Mouse (Mus musculus) embryonic facial prominence, embryonic 15.5 days (tissue): ENCODE results near the gene Ssbp4. TPM values are rescaled to one million over a fixed set of nuclear protein-coding genes. Genes with fewer than 3 reads are reported as not detected.
A peak's percentile ranks its signal among the peaks of the same experiment; 100 is the strongest.
"Not testable (repeated sequence)": the region's sequence is repeated elsewhere in the genome, so short reads cannot be mapped to it uniquely, and the experiment has no call there.

Experiments
- ATAC-seq: fragments of 200-750 bp; cut with Nextera tagmentation; 2 replicates; pipeline ENCODE4 v1.8.0; 2017; ENCODE audit warnings: low read depth, moderate TSS enrichment; ENCODE audit not compliant: insufficient number of reproducible peaks, low FRiP score, low TSS enrichment
- H3K27ac ChIP-seq: fragments of 300-500 bp; sonication (generic); replicated peaks from 2 replicates; pipeline ENCODE4 v1.5.1; 2015; ENCODE audit warnings: mild to moderate bottlenecking, inconsistent platforms
- H3K27me3 ChIP-seq: fragments of 300-500 bp; sonication (generic); 2 replicates; pipeline ENCODE4 v1.6.1; 2015; ENCODE audit warnings: inconsistent platforms
- H3K36me3 ChIP-seq: fragments of 300-500 bp; sonication (generic); 2 replicates; pipeline ENCODE4 v1.6.1; 2015; ENCODE audit warnings: mild to moderate bottlenecking, inconsistent platforms
- H3K4me1 ChIP-seq: fragments of 300-500 bp; sonication (generic); 2 replicates; pipeline ENCODE4 v1.6.1; 2015; ENCODE audit warnings: inconsistent platforms
- H3K4me2 ChIP-seq: fragments of 300-500 bp; sonication (generic); replicated peaks from 2 replicates; pipeline ENCODE4 v1.6.1; 2015; ENCODE audit warnings: mild to moderate bottlenecking, inconsistent platforms
- H3K4me3 ChIP-seq: fragments of 300-500 bp; sonication (generic); replicated peaks from 2 replicates; pipeline ENCODE4 v1.5.1; 2015; ENCODE audit warnings: mild to moderate bottlenecking, inconsistent platforms
- H3K9ac ChIP-seq: fragments of 300-500 bp; sonication (generic); 2 replicates; pipeline ENCODE4 v1.6.1; 2015; ENCODE audit warnings: inconsistent platforms
- H3K9me3 ChIP-seq: fragments of 300-500 bp; sonication (generic); replicated peaks from 2 replicates; pipeline ENCODE4 v1.6.1; 2016; ENCODE audit warnings: inconsistent platforms
- WGBS: fragments of 180-500 bp; shearing (Covaris S2); methylation state at CpG from one replicate; pipeline ENCODE4 v1.1.7; 2015; 5-methylcytosine and 5-hydroxymethylcytosine counted together
- polyA plus RNA-seq: library from polyadenylated mRNA; unstranded; fragments of >200 nt; fragmentation: Nextera tagmentation; extraction: Ambion mirVana; gene quantifications from 2 replicates; pipeline ENCODE4 v1.2.1, GENCODE M21; 2015

Ssbp4 gene
- polyA plus RNA-seq, 1 experiment from 2014 or later: 127 TPM

DNA sequence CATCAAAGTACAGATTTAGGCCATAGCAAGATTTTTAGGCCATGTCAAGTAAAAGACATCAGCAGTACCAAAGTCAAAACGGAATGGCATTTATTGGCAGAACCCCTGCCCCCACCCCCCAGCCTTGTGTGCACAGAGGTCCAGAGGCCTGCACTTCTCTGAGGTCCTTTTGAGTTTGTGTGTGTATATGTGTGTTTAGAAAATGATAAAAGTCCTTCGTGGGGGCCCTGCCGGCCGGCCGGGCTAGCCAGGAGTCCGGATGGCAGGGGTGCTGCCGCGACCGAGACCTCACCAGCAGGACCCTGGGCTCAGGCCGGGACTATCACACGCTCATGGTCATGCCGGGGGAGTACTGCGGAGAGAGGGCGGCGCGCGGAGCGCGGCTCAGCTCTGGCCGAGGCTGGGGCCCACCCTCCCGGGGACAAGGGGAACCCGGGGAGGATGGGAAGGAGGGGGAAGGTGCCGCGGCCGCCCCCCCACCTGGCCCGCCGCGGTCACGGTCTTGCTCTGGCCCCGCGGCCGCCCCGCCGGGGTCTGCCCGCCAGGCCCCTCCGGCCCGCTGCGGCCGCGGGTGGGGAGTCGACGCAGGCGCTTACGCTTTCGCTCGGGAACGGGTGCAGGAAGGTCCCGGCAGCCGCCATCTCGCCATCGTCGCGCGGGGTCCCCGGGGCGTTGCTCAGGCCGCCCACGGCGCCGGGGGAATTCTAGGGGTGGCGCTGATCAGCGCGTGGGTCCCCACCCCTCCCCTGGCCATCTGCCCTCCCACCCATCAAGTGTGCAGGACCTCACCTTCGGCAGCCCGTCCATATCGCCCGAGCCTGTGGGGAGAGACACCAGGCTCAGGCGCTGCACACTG is 11.0 kb downstream of the Ssbp4 start:
- Histone ChIP-seq H3K4me2 (peak overlapping the region; percentile 85), H3K9ac (peak overlapping the region; percentile 47), H3K27ac (peak overlapping the region; percentile 68), H3K9me3 (no peaks in the 10 kb centered on the region), H3K4me1 (peaks cover 77% of the 10 kb centered on the region), H3K36me3 (peaks cover 24% of the 10 kb centered on the region), H3K27me3 (no peaks in the 10 kb centered on the region), H3K4me3 (peak overlapping the region; percentile 50)
- ATAC-seq: no peak
- 10% methylated on average over 43 of the region's 68 CpGs for WGBS

DNA sequence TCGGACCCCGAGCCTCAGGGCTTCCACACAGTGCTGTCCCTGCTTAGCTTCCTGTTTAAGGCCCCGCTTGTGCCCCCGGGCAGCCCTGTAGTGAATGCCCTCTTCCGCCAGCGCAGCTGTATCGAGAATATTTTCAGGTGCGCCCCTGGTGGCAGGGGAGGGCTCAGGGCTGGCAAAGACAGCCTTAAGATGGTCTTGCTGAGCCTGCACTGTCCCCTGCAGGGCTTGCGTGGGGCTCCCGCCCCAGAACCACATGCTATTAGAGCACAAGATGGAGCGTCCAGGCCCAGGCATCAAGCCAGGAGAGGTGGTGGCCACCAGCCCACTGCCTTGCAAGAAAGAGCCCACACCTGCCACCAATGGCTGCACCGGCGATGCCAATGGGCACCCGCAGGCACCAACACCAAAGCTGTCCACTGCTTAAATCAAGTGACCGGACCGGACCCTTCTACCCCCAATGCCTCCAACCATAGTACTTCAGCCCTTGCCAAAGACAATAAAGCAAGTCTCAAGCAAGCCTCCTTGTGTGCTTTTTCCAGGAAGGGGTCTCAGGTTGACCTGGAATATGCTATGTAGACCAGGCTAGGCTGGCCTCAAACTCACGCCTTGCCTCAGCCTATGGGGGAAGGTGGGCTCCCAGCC is 11.8 kb downstream of the Ssbp4 start:
- Histone ChIP-seq H3K4me3 (peak overlapping the region; percentile 50), H3K36me3 (peaks cover 21% of the 10 kb centered on the region), H3K27me3 (no peaks in the 10 kb centered on the region), H3K9ac (no peak overlapping the region), H3K4me1 (peaks cover 77% of the 10 kb centered on the region), H3K4me2 (peak overlapping the region; percentile 85), H3K9me3 (no peaks in the 10 kb centered on the region), H3K27ac (no peak overlapping the region)
- 79% methylated on average over 17 of the region's 17 CpGs for WGBS
- no peak for ATAC-seq

DNA sequence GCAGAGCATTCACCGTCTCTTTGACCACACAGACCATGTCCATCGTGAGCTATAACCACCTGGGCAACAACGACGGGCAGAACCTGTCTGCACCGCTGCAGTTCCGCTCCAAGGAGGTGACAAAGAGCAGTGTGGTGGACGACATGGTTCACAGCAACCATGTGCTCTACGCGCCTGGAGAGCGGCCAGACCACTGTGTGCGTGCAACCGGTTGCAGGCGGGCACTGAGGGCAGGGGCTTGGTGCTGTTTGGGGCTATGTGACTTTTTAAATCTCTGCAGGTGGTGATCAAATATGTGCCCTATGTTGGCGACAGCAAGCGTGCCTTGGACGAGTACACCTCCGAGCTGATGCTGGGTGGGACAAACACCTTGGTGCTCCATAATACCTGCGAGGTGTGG is 12.5 kb downstream of the Ssbp4 start:
- WGBS: 91% methylated on average over 18 of the region's 18 CpGs
- no peak overlapping the region for H3K9ac ChIP-seq
- 0 out of 2 replicates have a peak overlapping the region, but pooled peaks have one; percentile 58 for H3K4me3 ChIP-seq
- peaks cover 74% of the 10 kb centered on the region for H3K4me1 ChIP-seq
- no peaks in the 10 kb centered on the region for H3K9me3 ChIP-seq
- H3K4me2 ChIP-seq: no peak overlapping the region
- no peak overlapping the region for H3K27ac ChIP-seq
- H3K27me3 ChIP-seq: no peaks in the 10 kb centered on the region
- ATAC-seq: no peak
- peaks cover 24% of the 10 kb centered on the region for H3K36me3 ChIP-seq

DNA sequence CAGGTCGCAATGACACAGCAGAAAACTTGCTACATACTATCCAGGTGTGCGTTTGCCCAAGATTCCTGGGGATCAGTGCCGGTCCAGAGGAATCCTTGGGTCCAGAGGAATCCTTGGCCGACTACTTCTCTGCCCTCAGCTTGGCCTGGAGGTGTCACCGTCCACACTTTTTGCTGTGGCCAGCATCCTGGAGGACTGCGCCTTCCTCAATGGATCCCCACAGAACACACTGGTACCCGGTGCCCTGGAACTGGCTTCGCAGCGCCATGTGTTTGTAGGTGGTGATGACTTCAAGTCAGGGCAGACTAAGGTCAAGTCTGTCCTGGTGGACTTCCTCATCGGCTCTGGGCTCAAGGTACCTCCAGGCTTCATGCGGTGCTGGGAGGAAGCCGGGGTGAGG is 12.9 kb downstream of the Ssbp4 start:
- ATAC-seq: no peak

DNA sequence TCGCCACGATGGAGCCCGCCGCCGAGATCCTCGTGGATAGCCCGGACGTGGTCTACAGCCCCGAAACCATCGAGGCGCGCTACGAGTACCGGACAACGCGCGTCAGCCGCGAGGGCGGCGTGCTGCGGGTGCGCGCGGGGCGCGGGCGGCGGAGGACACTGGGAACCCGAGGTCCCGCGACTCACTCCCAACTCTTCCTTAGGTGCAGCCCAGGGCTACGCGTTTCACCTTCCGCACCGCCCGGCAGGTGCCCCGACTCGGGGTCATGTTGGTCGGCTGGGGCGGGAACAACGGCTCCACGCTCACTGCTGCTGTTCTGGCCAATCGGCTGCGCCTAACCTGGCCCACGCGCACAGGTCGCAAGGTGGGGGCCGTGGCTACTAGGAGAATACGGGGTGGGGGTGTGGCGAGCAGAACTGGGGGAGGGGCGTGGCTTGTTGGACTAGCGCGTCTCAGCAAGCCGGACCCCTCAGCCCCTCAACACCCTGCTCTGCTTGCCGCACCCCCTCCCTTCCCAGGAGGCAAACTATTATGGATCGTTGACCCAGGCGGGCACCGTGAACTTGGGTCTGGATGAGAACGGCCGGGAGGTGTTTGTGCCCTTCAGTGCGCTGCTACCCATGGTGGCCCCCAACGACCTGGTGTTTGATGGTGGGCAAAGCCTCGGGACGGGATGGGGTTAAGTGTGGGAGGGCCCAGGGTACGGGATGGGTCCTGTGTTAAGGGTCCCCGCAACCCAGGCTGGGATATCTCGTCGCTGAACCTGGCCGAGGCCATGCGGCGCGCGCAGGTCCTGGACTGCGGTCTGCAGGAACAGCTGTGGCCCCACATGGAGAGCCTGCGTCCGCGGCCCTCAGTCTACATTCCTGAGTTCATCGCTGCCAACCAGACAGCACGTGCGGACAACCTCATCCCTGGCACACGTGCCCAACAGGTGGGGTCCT is 13.8 kb downstream of the Ssbp4 start:
- Histone ChIP-seq H3K4me3 (peak overlapping the region; percentile 58), H3K4me2 (peak overlapping the region; percentile 98), H3K4me1 (peaks cover 63% of the 10 kb centered on the region), H3K36me3 (peaks cover 34% of the 10 kb centered on the region), H3K9ac (peak overlapping the region; percentile 61), H3K9me3 (no peaks in the 10 kb centered on the region), H3K27me3 (no peaks in the 10 kb centered on the region), H3K27ac (peak overlapping the region; percentile 83)
- WGBS: 9% methylated on average over 82 of the region's 82 CpGs
- ATAC-seq: no peak

More for the DNA sequence above, 12.9 kb downstream of the Ssbp4 start:
- no peaks in the 10 kb centered on the region for H3K9me3 ChIP-seq
- H3K9ac ChIP-seq: no peak overlapping the region
- no peaks in the 10 kb centered on the region for H3K27me3 ChIP-seq
- H3K4me3 ChIP-seq: peak overlapping the region; percentile 58; the same call in 1 of the 2 replicates
- H3K4me1 ChIP-seq: peaks cover 69% of the 10 kb centered on the region
- no peak overlapping the region for H3K27ac ChIP-seq
- peaks cover 25% of the 10 kb centered on the region for H3K36me3 ChIP-seq
- WGBS: 91% methylated on average over 12 of the region's 12 CpGs
- H3K4me2 ChIP-seq: peak overlapping the region; percentile 98; the same call in 1 of the 2 replicates

DNA sequence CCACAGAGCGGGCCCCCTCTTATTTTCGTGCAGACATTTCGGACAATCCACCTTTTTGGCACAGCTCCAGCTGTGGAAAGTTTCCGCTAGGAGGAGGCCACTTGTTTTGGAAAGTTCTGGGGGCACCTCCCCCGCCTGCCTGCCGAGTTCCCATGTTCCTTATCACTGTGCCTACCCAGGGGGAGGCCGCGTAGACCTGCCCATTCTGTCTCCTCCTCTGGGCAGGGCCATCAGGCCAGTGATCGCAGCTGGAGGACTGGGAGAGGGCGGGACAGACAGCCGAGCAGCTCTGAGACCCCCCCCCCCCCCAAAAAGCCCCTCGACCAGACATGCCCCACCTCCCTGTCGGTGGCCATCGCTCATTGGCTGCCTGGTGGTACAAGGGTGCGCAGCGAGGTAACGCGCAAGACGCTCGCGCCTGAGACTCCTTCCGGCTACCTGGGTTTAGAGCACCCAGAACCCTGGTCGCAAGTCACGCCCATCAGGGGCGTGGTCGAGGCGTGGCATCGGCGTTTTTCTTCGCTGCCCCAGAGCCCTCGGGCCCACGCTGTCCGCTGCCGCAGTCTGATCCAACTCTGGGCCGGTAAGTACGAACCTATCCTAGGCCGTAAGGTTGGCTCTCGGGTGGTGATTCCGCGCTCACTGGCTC is 14.6 kb downstream of the Ssbp4 start, which contains the start of gene Isyna1:
TSS of gene Isyna1 (plus strand) at position 413 of the 649 bp plus-strand sequence.
- Histone ChIP-seq H3K27me3 (no peaks in the 10 kb centered on the region), H3K9ac (peak within 1 kb of the TSS; percentile 61), H3K4me1 (peaks cover 57% of the 10 kb centered on the region), H3K36me3 (peaks cover 42% of the 10 kb centered on the region), H3K27ac (peak within 1 kb of the TSS; percentile 83), H3K4me2 (peak within 1 kb of the TSS; percentile 98), H3K4me3 (peak within 1 kb of the TSS; percentile 58), H3K9me3 (no peaks in the 10 kb centered on the region)
- peak; percentile 89 for ATAC-seq
- under 1% methylated on average over 39 of the region's 40 CpGs for WGBS

DNA sequence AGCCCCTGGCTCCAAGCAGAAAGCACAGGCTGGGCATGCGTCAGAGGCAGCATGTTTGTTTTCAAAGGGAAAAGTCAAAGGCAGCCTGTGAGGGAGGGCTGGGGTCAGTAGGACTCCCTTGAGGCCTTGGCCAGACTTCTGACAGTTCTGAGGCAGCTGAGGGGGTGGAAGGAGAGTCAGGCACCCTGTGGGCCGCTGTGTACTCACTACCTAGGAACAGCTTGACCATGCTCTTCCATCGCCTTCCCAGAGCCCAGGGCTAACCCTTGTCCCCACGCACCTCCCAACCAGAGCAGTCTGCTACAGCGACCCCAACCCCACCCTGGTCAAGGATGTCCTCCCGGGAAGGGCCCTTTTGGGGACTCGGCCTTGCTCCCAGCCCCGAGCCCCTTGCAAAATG is 15.5 kb downstream of the Ssbp4 start:
- peak overlapping the region; percentile 58; the same call in 1 of the 2 replicates for H3K4me3 ChIP-seq
- 46% methylated on average over 8 of the region's 8 CpGs for WGBS
- H3K4me1 ChIP-seq: peaks cover 47% of the 10 kb centered on the region
- peak overlapping the region; percentile 98 for H3K4me2 ChIP-seq
- no peaks in the 10 kb centered on the region for H3K9me3 ChIP-seq
- peaks cover 50% of the 10 kb centered on the region for H3K36me3 ChIP-seq
- H3K27ac ChIP-seq: peak overlapping the region; percentile 83
- H3K27me3 ChIP-seq: no peaks in the 10 kb centered on the region
- H3K9ac ChIP-seq: 0 out of 2 replicates have a peak overlapping the region, but pooled peaks have one; percentile 23
- no peak for ATAC-seq

DNA sequence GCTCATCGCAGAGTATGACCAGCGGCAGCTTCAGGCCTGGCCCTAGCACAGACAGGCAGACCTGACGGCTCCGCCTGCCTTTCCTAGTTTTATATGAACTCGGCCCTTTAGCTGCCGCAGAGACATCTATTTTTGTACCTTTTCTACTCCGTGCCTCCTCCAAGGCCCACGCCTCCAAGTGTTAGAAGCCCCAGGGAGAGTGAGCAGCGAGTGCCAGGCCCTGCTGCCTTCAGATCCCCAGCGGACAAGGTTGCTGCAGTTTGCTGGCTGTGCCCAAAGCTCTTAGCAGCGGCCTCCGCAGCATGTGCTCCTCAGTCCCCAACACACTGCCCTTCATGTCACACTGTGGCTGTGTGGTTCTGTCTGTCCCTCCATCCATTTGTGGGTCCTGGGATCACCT is 17.1 kb downstream of the Ssbp4 start:
- Histone ChIP-seq H3K27ac (no peak overlapping the region), H3K36me3 (peaks cover 60% of the 10 kb centered on the region), H3K9me3 (no peaks in the 10 kb centered on the region), H3K4me1 (peaks cover 32% of the 10 kb centered on the region), H3K4me3 (no peak overlapping the region), H3K9ac (no peak overlapping the region), H3K27me3 (no peaks in the 10 kb centered on the region), H3K4me2 (no peak overlapping the region)
- no peak for ATAC-seq
- 85% methylated on average over 12 of the region's 12 CpGs for WGBS

DNA sequence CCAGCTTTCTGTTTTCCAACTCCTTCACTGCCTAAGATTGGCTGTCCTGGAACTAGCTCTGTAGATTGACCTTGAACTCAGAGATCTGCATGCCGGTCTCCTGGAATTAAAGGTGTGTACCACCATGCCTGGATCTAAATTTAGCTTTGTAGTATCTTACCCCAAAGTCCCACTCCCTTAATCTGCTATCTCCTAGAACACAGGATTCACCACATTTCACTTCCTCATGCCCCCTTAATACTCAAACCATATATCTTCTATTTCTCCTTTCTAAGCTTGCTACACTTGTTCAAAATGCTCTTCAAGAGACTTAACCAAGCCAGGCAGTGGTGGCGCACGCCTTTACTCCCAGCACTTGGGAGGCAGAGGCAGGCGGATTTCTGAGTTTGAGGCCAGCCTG is 20.7 kb downstream of the Ssbp4 start:
- H3K27me3 ChIP-seq, H3K4me3 ChIP-seq, H3K9ac ChIP-seq, ATAC-seq, H3K27ac ChIP-seq, H3K4me2 ChIP-seq, H3K9me3 ChIP-seq, H3K4me1 ChIP-seq: not testable (repeated sequence)
- peaks cover 87% of the 10 kb centered on the region for H3K36me3 ChIP-seq
- 91% methylated on average over 4 of the region's 4 CpGs for WGBS

DNA sequence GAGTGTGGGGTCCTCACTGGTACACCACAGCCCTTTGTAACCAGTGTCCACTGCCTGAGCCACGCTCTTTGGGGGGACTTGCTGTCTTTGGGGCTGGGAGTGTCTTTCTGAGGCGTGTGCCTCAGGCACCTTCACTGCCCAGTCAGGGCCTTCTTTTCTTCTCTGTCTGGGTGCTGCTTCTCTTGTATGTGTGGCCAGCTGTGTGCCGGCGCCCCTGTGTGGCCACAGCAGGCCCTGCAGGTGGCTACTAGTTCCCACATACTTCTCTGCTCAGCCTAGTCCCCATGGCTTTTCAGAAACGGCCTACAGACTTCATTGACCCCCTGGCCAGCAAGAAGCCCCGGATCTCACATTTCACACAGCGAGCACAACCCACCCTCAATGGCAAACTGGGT is 23.4 kb downstream of the Ssbp4 start:
- no peak for ATAC-seq
- Histone ChIP-seq H3K4me3 (no peak overlapping the region), H3K9me3 (no peaks in the 10 kb centered on the region), H3K27ac (no peak overlapping the region), H3K4me2 (no peak overlapping the region), H3K9ac (no peak overlapping the region), H3K36me3 (peaks cover 95% of the 10 kb centered on the region), H3K4me1 (no peaks in the 10 kb centered on the region), H3K27me3 (no peaks in the 10 kb centered on the region)
- 35% methylated on average over 7 of the region's 7 CpGs for WGBS
